Mouse (Mus musculus) kidney, embryonic 16.5 days (tissue): ENCODE data around the gene Eprs. TPM values are rescaled to one million over a fixed set of nuclear protein-coding genes. Genes with fewer than 3 reads are reported as not detected.

Source experiments
- ATAC-seq: fragments of 200-750 bp; cut with Nextera tagmentation; 2 replicates; pipeline ENCODE4 v1.8.0; 2017; ENCODE audit warnings: moderate TSS enrichment; ENCODE audit not compliant: low FRiP score, low TSS enrichment
- H3K27ac ChIP-seq: fragments of 300-500 bp; sonication (generic); 2 replicates; pipeline ENCODE4 v1.5.1; 2014; ENCODE audit warnings: low read length
- H3K27me3 ChIP-seq: fragments of 300-500 bp; sonication (generic); 2 replicates; pipeline ENCODE4 v1.6.1; 2014; ENCODE audit warnings: low read length, control low read depth, mixed read lengths; ENCODE audit not compliant: insufficient read depth
- H3K36me3 ChIP-seq: fragments of 300-500 bp; sonication (generic); 2 replicates; pipeline ENCODE4 v1.6.1; 2014; ENCODE audit warnings: low read length, control low read depth, mixed read lengths; ENCODE audit not compliant: insufficient read depth
- H3K4me1 ChIP-seq: fragments of 300-500 bp; sonication (generic); 2 replicates; pipeline ENCODE4 v1.6.1; 2014; ENCODE audit warnings: low read length, control low read depth, mixed read lengths; ENCODE audit not compliant: insufficient read depth
- H3K4me2 ChIP-seq: fragments of 300-500 bp; sonication (generic); replicated peaks from 2 replicates; pipeline ENCODE4 v1.6.1; 2014; ENCODE audit warnings: low read depth, low read length
- H3K4me3 ChIP-seq: fragments of 300-500 bp; sonication (generic); 2 replicates; pipeline ENCODE4 v1.5.1; 2014; ENCODE audit warnings: mild to moderate bottlenecking, low read length
- H3K9ac ChIP-seq: fragments of 300-500 bp; sonication (generic); replicated peaks from 2 replicates; pipeline ENCODE4 v1.6.1; 2014; ENCODE audit warnings: low read length
- H3K9me3 ChIP-seq: fragments of 300-500 bp; sonication (generic); 2 replicates; pipeline ENCODE4 v1.6.1; 2016; ENCODE audit warnings: low read length, control low read depth
- WGBS: fragments of 180-500 bp; shearing (Covaris S2); extraction: QIAGEN DNeasy Blood & Tissue Kit; methylation state at CpG from one replicate; pipeline ENCODE4 v1.1.7; 2014; 5-methylcytosine and 5-hydroxymethylcytosine counted together
- polyA plus RNA-seq: library from polyadenylated mRNA; unstranded; fragments of >200 nt; fragmentation: Nextera tagmentation; extraction: Ambion mirVana; gene quantifications from 2 replicates; pipeline ENCODE4 v1.2.1, GENCODE M21; 2015

Gene Eprs
- polyA plus RNA-seq, 1 experiment from 2014 or later, result 137 TPM

DNA sequence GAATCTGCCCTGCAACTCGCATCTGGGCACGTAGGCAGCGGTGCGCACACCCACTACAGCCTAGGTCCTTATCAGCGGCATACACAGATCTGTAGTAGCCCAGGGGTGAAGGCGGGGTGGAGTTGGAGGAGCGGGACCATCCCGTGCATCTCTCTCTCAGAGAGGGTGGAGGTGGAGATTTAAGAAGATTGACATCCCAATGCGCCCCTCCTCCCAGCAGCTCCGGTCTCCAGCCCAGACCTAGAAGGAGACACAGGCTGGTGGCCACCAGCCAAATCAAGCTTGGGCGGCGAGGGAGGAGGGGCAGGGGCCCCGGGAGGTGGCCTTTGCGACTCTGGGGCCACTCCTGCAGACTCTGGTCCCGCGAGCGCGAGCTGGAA lies 91.7 kb downstream of the Eprs start, which contains the start of gene Slc30a10:
Gene Slc30a10, plus strand, starts transcription at position 274 of the 380 bp plus-strand sequence.
- peak within 1 kb of the TSS; percentile 46; the same call in 1 of the 2 replicates for H3K9ac ChIP-seq
- peak within 1 kb of the TSS; percentile 97 for H3K4me2 ChIP-seq
- H3K27me3 ChIP-seq, result peaks cover 36% of the 10 kb centered on the region
- WGBS, result 3% methylated on average over 18 of the region's 18 CpGs
- H3K36me3 ChIP-seq, result no peaks in the 10 kb centered on the region
- H3K27ac ChIP-seq, result no peak within 1 kb of the TSS
- H3K4me3 ChIP-seq, result peak within 1 kb of the TSS; percentile 55
- peaks cover 10% of the 10 kb centered on the region for H3K4me1 ChIP-seq
- ATAC-seq, result peak; percentile 83
- no peaks in the 10 kb centered on the region for H3K9me3 ChIP-seq

DNA sequence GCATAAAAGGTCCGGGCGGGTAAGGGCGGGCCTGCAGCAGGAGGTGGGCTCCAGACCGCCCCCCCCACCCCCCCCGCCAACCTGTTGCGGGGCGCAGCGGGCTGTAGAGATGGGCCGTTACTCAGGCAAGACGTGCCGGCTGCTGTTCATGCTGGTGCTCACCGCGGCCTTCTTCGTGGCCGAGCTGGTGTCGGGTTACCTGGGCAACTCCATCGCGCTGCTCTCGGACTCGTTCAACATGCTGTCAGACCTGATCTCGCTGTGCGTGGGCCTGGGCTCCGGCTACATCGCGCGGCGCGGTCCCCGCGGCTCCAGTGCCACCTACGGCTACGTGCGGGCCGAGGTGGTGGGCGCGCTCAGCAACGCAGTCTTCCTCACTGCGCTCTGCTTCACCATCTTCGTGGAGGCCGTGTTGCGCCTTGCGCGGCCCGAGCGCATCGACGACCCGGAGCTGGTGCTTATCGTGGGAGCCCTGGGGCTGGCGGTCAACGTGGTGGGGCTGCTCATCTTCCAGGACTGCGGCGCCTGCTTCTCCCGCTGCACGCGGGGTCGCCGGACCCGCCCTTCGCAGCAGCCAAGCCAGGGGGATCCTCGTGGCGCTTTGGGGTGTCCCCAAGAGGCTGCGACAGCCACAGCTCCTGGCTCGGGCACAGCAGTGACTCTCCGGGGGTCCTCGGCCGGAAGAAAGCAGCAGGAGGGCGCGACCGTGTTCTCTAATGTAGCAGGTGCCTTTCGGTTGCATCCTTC lies 92.3 kb downstream of the Eprs start:
- Histone ChIP-seq H3K4me2 (peak overlapping the region; percentile 97), H3K4me3 (peak overlapping the region; percentile 55), H3K9ac (peak overlapping the region; percentile 46; the same call in 1 of the 2 replicates), H3K9me3 (no peaks in the 10 kb centered on the region), H3K4me1 (peaks cover 10% of the 10 kb centered on the region), H3K36me3 (no peaks in the 10 kb centered on the region), H3K27ac (no peak overlapping the region), H3K27me3 (peaks cover 36% of the 10 kb centered on the region)
- WGBS, result 0% methylated on average over 68 of the region's 71 CpGs
- ATAC-seq, result peak; percentile 81

DNA sequence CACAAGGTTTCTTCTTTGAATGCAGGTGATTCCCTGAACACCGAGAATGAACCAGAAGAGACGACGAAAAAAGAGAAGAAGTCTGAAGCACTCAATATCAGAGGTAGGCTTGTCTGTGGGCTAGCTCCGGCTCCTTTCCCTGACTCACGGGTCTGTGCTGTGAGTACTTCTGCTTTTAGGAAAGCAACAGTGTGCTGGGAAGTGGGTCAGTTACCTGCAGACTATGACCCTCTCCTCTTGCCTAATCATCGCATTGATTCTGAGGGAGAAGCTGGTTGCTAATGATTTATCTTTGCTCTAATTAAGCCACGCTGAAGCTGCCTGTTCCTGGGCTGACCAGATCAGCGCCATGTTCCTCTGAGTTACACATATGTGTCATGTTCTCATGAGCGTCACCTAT lies 93.5 kb downstream of the Eprs start:
- Histone ChIP-seq H3K4me3 (no peak overlapping the region), H3K4me2 (no peak overlapping the region), H3K27me3 (peaks cover 36% of the 10 kb centered on the region), H3K36me3 (no peaks in the 10 kb centered on the region), H3K27ac (no peak overlapping the region), H3K9ac (no peak overlapping the region), H3K4me1 (peaks cover 10% of the 10 kb centered on the region), H3K9me3 (no peaks in the 10 kb centered on the region)
- ATAC-seq, result no peak
- 77% methylated on average over 9 of the region's 9 CpGs for WGBS

DNA sequence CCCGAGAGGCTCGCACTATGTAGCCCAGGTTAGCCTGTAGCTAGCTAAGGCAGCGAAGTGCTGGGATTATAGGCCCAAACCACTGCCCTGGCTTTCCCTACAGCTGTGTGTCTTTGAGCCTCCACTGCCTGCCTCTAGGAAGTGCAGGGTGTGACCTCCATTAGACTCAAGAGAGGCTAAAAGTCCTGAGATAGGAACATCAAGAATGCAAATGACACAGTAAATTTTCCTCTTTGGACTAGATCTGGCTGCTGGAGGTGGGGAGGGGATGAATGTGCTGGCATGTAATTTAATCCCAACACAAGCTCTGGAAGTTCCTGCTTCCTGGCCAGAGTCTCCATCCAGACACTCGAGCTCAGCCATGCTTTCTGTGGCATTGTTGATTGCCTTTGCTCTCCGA lies 97.3 kb downstream of the Eprs start:
- no peak overlapping the region for H3K9ac ChIP-seq
- H3K4me3 ChIP-seq, result no peak overlapping the region
- no peak for ATAC-seq
- H3K4me1 ChIP-seq, result peaks cover 5% of the 10 kb centered on the region
- 73% methylated on average over 5 of the region's 5 CpGs for WGBS
- H3K27me3 ChIP-seq, result peaks cover 17% of the 10 kb centered on the region
- no peaks in the 10 kb centered on the region for H3K36me3 ChIP-seq
- no peak overlapping the region for H3K4me2 ChIP-seq
- no peak overlapping the region for H3K27ac ChIP-seq
- H3K9me3 ChIP-seq, result no peaks in the 10 kb centered on the region

GRCm38 (mm10) chr1:185462889-185463288 lies 100.0 kb downstream of the Eprs start:
- H3K4me1 ChIP-seq, result no peaks in the 10 kb centered on the region
- WGBS, result 67% methylated on average over 5 of the region's 5 CpGs
- H3K27ac ChIP-seq, result no peak overlapping the region
- no peaks in the 10 kb centered on the region for H3K27me3 ChIP-seq
- no peak for ATAC-seq
- H3K4me2 ChIP-seq, result no peak overlapping the region
- H3K36me3 ChIP-seq, result no peaks in the 10 kb centered on the region
- no peak overlapping the region for H3K4me3 ChIP-seq
- no peak overlapping the region for H3K9ac ChIP-seq
- H3K9me3 ChIP-seq, result no peaks in the 10 kb centered on the region

DNA sequence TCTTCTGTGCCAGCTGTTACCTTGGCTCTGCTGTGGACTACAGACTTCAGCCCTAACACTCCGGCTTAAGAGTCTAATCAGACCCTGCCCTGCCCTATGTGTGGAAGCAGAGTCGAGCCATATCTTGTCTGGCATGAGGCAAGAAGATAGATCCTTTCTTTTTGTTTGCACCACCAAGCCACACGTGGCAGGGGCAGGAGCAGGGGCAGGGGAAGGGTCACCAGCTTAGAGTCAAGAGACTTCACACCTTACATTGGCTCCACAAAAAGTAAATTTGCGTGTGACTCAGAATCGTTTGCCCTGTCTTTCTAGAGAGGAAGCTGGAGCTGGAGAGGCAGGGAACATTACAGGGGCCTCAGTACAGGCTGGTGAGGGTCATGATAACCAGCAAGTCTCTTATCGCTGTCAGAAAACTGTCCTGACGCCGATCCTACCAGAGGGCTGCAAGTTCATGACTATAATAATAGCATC lies 106.7 kb downstream of the Eprs start:
- no peaks in the 10 kb centered on the region for H3K27me3 ChIP-seq
- no peaks in the 10 kb centered on the region for H3K36me3 ChIP-seq
- no peak overlapping the region for H3K9ac ChIP-seq
- 77% methylated on average over 8 of the region's 8 CpGs for WGBS
- H3K4me1 ChIP-seq, result no peaks in the 10 kb centered on the region
- H3K4me3 ChIP-seq, result no peak overlapping the region
- no peak overlapping the region for H3K4me2 ChIP-seq
- H3K27ac ChIP-seq, result no peak overlapping the region
- H3K9me3 ChIP-seq, result no peaks in the 10 kb centered on the region
- no peak for ATAC-seq

- no peaks in the 10 kb centered on the region for H3K4me1 ChIP-seq
- H3K9me3 ChIP-seq, result no peaks in the 10 kb centered on the region
- no peaks in the 10 kb centered on the region for H3K36me3 ChIP-seq
- no peak for ATAC-seq
- H3K4me3 ChIP-seq, result no peak overlapping the region
- H3K4me2 ChIP-seq, result no peak overlapping the region
- no peak overlapping the region for H3K9ac ChIP-seq
- WGBS, result 71% methylated on average over 8 of the region's 8 CpGs
- H3K27ac ChIP-seq, result no peak overlapping the region
- H3K27me3 ChIP-seq, result no peaks in the 10 kb centered on the region
Observed at GRCm38 (mm10) chr1:185472025-185472720, 109.3 kb downstream of the Eprs start.

- Histone ChIP-seq H3K9me3 (no peaks in the 10 kb centered on the region), H3K9ac (no peak overlapping the region), H3K27me3 (no peaks in the 10 kb centered on the region), H3K4me3 (no peak overlapping the region), H3K4me2 (no peak overlapping the region), H3K27ac (no peak overlapping the region), H3K36me3 (no peaks in the 10 kb centered on the region), H3K4me1 (no peaks in the 10 kb centered on the region)
- no peak for ATAC-seq
- WGBS, result 80% methylated on average over 4 of the region's 4 CpGs
Observed at GRCm38 (mm10) chr1:185472730-185473129, 109.9 kb downstream of the Eprs start.

GRCm38 (mm10) chr1:185473437-185473836 lies 110.6 kb downstream of the Eprs start:
- Histone ChIP-seq H3K9me3 (no peaks in the 10 kb centered on the region), H3K27ac (no peak overlapping the region), H3K4me3 (no peak overlapping the region), H3K36me3 (no peaks in the 10 kb centered on the region), H3K9ac (no peak overlapping the region), H3K4me1 (no peaks in the 10 kb centered on the region), H3K4me2 (no peak overlapping the region), H3K27me3 (no peaks in the 10 kb centered on the region)
- WGBS, result 82% methylated on average over 1 of the region's 1 CpGs
- no peak for ATAC-seq
